Mouse (Mus musculus): ENCODE results near the gene Scaf8.

- TF ChIP-seq POLR2A (IDR thresholded peaks at IDR 0.05; ENCODE audit: borderline replicate concordance, control insufficient read depth, low read depth, low read length) (no peak), CTCF (IDR thresholded peaks at IDR 0.05; ENCODE audit: control insufficient read depth, insufficient read depth, low read length) (no peak)
Measured at GRCm38 (mm10) chr17:3129791-3130190, 15.0 kb downstream of the Scaf8 start.
